Mouse (Mus musculus) liver, adult 2 months (tissue): ENCODE measurements at regions not wholly inside any gene's neighbourhood (a gene's known extent, or its start where the extent isn't known, plus 50 kb on each side); places are given as distances from the start of the nearest gene placed in this dataset.
"Not testable (repeated sequence)": the region's sequence is repeated elsewhere in the genome, so short reads cannot be mapped to it uniquely, and the experiment has no call there.

ENCODE experiments used
- DNase-seq: peaks from one replicate; pipeline ENCODE4 v3.0.0-alpha.2; 2011; ENCODE audit warnings: low read depth, low spot score; ENCODE audit errors: extremely low read depth
- H3K27ac ChIP-seq: fragments of 200-500 bp; replicated peaks from 2 replicates; pipeline ENCODE4 v1.5.1; 2012; ENCODE audit warnings: low read depth, mild to moderate bottlenecking, control low read depth, inconsistent platforms, low read length; ENCODE audit not compliant: insufficient read depth
- H3K27me3 ChIP-seq: fragments of 200-500 bp; 2 replicates; pipeline ENCODE4 v1.6.1; 2012; ENCODE audit warnings: mild to moderate bottlenecking, moderate library complexity, low read length, inconsistent platforms; ENCODE audit not compliant: control insufficient read depth, insufficient read depth
- H3K36me3 ChIP-seq: fragments of 200-500 bp; 2 replicates; pipeline ENCODE4 v1.6.1; 2012; ENCODE audit warnings: low read length, inconsistent platforms; ENCODE audit not compliant: control insufficient read depth, insufficient read depth
- H3K4me1 ChIP-seq: fragments of 200-500 bp; 2 replicates; pipeline ENCODE4 v1.6.1; 2011; ENCODE audit warnings: low read length; ENCODE audit not compliant: control insufficient read depth, insufficient read depth
- H3K4me3 ChIP-seq: fragments of 200-500 bp; 2 replicates; pipeline ENCODE4 v1.5.1; 2011; ENCODE audit warnings: low read depth, mild to moderate bottlenecking, control low read depth, low read length, moderate library complexity; ENCODE audit not compliant: insufficient read depth
- H3K79me2 ChIP-seq: fragments of 200-500 bp; 2 replicates; pipeline ENCODE4 v1.6.1; 2012; ENCODE audit warnings: inconsistent platforms, mild to moderate bottlenecking, low read length, moderate library complexity; ENCODE audit not compliant: control insufficient read depth, insufficient read depth
- H3K9ac ChIP-seq: fragments of 200-500 bp; 2 replicates; pipeline ENCODE4 v1.6.1; 2012; ENCODE audit warnings: low read depth, mild to moderate bottlenecking, control low read depth, inconsistent platforms, low read length
- CTCF ChIP-seq: fragments of 200-500 bp; IDR thresholded peaks from 2 replicates; pipeline ENCODE4 v1.5.1; 2011; ENCODE audit warnings: low read depth, low read length, control low read depth
- POLR2A ChIP-seq: fragments of 200-500 bp; IDR thresholded peaks from 2 replicates; pipeline ENCODE4 v1.6.1; 2011; ENCODE audit warnings: low read length, control low read depth; ENCODE audit not compliant: insufficient read depth; ENCODE audit errors: extremely low read depth
- WGBS: fragments of 180-500 bp; shearing (Covaris S2); methylation state at CpG from one replicate; pipeline ENCODE4 v1.1.7; 2018; 5-methylcytosine and 5-hydroxymethylcytosine counted together

- no peak for DNase-seq
- Histone ChIP-seq H3K27ac (no peak overlapping the region), H3K36me3 (no peaks in the 10 kb centered on the region), H3K27me3 (no peaks in the 10 kb centered on the region), H3K4me1 (no peaks in the 10 kb centered on the region), H3K9ac (no peak overlapping the region), H3K4me3 (no peak overlapping the region), H3K79me2 (no peaks in the 10 kb centered on the region)
- TF ChIP-seq CTCF (no peak), POLR2A (no peak)
- WGBS = 81% methylated on average over 7 of the region's 7 CpGs
These were observed 89.9 kb upstream of the Thpo start for GRCm38 (mm10) chr16:20824226-20824625.

GRCm38 (mm10) chr16:20820939-20821338 is 86.6 kb upstream of the Thpo start:
- no peak for DNase-seq
- no peak overlapping the region for H3K4me3 ChIP-seq

GRCm38 (mm10) chr16:20819568-20819967 is 85.3 kb upstream of the Thpo start:
- 63% methylated on average over 3 of the region's 3 CpGs for WGBS

More at GRCm38 (mm10) chr16:20820939-20821338, 86.6 kb upstream of the Thpo start:
- Histone ChIP-seq H3K9ac (no peak overlapping the region), H3K36me3 (no peaks in the 10 kb centered on the region), H3K27ac (no peak overlapping the region), H3K4me1 (no peaks in the 10 kb centered on the region), H3K79me2 (no peaks in the 10 kb centered on the region), H3K27me3 (no peaks in the 10 kb centered on the region)
- TF ChIP-seq POLR2A (no peak), CTCF (no peak)

GRCm38 (mm10) chr16:20818711-20819189 is 84.4 kb upstream of the Thpo start:
- no peak for TF ChIP-seq CTCF
- Histone ChIP-seq H3K27ac (no peak overlapping the region), H3K27me3 (no peaks in the 10 kb centered on the region), H3K4me1 (no peaks in the 10 kb centered on the region), H3K4me3 (no peak overlapping the region), H3K9ac (no peak overlapping the region), H3K79me2 (no peaks in the 10 kb centered on the region), H3K36me3 (no peaks in the 10 kb centered on the region)
- 43% methylated on average over 5 of the region's 5 CpGs for WGBS
- no peak for DNase-seq

More at GRCm38 (mm10) chr16:20819568-20819967, 85.3 kb upstream of the Thpo start:
- Histone ChIP-seq H3K79me2 (no peaks in the 10 kb centered on the region), H3K4me3 (no peak overlapping the region), H3K9ac (no peak overlapping the region), H3K27me3 (no peaks in the 10 kb centered on the region), H3K4me1 (no peaks in the 10 kb centered on the region), H3K27ac (no peak overlapping the region), H3K36me3 (no peaks in the 10 kb centered on the region)
- no peak for TF ChIP-seq CTCF
- TF ChIP-seq POLR2A = no peak
- DNase-seq = no peak

GRCm38 (mm10) chr16:20814976-20815375 is 80.7 kb upstream of the Thpo start:
- WGBS = 97% methylated on average over 2 of the region's 2 CpGs
- TF ChIP-seq POLR2A (no peak), CTCF (no peak)
- Histone ChIP-seq H3K79me2 (no peaks in the 10 kb centered on the region), H3K27ac (no peak overlapping the region), H3K4me1 (no peaks in the 10 kb centered on the region), H3K9ac (no peak overlapping the region), H3K36me3 (no peaks in the 10 kb centered on the region), H3K27me3 (no peaks in the 10 kb centered on the region), H3K4me3 (no peak overlapping the region)
- DNase-seq = no peak

- Histone ChIP-seq H3K27me3 (no peaks in the 10 kb centered on the region), H3K27ac (no peak overlapping the region), H3K79me2 (no peaks in the 10 kb centered on the region), H3K4me1 (no peaks in the 10 kb centered on the region), H3K4me3 (no peak overlapping the region), H3K9ac (no peak overlapping the region), H3K36me3 (no peaks in the 10 kb centered on the region)
- DNase-seq = no peak
- no peak for TF ChIP-seq POLR2A
- no peak for TF ChIP-seq CTCF
These were observed 79.9 kb upstream of the Thpo start for GRCm38 (mm10) chr16:20814240-20814639.

GRCm38 (mm10) chr16:20812025-20812424 is 77.7 kb upstream of the Thpo start:
- not testable (repeated sequence) for H3K4me3 ChIP-seq, H3K27ac ChIP-seq, H3K27me3 ChIP-seq, DNase-seq, H3K9ac ChIP-seq, H3K4me1 ChIP-seq, H3K36me3 ChIP-seq, H3K79me2 ChIP-seq
- WGBS = 88% methylated on average over 5 of the region's 5 CpGs
